Mouse (Mus musculus) stomach, embryonic 15.5 days (tissue): Measurements from ENCODE around the gene Apol7a. TPM values are rescaled to one million over a fixed set of nuclear protein-coding genes. Genes with fewer than 3 reads are reported as not detected.
A peak's percentile ranks its signal among the peaks of the same experiment; 100 is the strongest.

Experiments used
- ATAC-seq: fragments of 200-750 bp; cut with Nextera tagmentation; 2 replicates; pipeline ENCODE4 v1.8.0; 2017; ENCODE audit warnings: low read depth, moderate number of reproducible peaks, moderate TSS enrichment; ENCODE audit not compliant: insufficient read depth, low FRiP score
- H3K27ac ChIP-seq: fragments of 300-500 bp; sonication (generic); 2 replicates; pipeline ENCODE4 v1.5.1; 2015; ENCODE audit warnings: mild to moderate bottlenecking, inconsistent platforms
- H3K27me3 ChIP-seq: fragments of 300-500 bp; sonication (generic); replicated peaks from 2 replicates; pipeline ENCODE4 v1.6.1; 2015; ENCODE audit warnings: inconsistent platforms
- H3K36me3 ChIP-seq: fragments of 300-500 bp; sonication (generic); 2 replicates; pipeline ENCODE4 v1.6.1; 2015; ENCODE audit warnings: inconsistent platforms
- H3K4me1 ChIP-seq: fragments of 300-500 bp; sonication (generic); 2 replicates; pipeline ENCODE4 v1.6.1; 2015; ENCODE audit warnings: inconsistent platforms
- H3K4me2 ChIP-seq: fragments of 300-500 bp; sonication (generic); 2 replicates; pipeline ENCODE4 v1.6.1; 2015; ENCODE audit warnings: mild to moderate bottlenecking, inconsistent platforms
- H3K4me3 ChIP-seq: fragments of 300-500 bp; sonication (generic); replicated peaks from 2 replicates; pipeline ENCODE4 v1.5.1; 2015; ENCODE audit warnings: inconsistent platforms
- H3K9ac ChIP-seq: fragments of 300-500 bp; sonication (generic); 2 replicates; pipeline ENCODE4 v1.6.1; 2015; ENCODE audit warnings: inconsistent platforms
- H3K9me3 ChIP-seq: fragments of 300-500 bp; sonication (generic); 2 replicates; pipeline ENCODE4 v1.6.1; 2016; ENCODE audit warnings: inconsistent platforms
- WGBS: fragments of 180-500 bp; shearing (Covaris S2); methylation state at CpG from one replicate; pipeline ENCODE4 v1.1.7; 2015; 5-methylcytosine and 5-hydroxymethylcytosine counted together
- polyA plus RNA-seq: library from polyadenylated mRNA; unstranded; fragments of >200 nt; fragmentation: Nextera tagmentation; extraction: Ambion mirVana; gene quantifications from 2 replicates; pipeline ENCODE4 v1.2.1, GENCODE M21; 2015

Gene Apol7a
- polyA plus RNA-seq, 1 experiment from 2014 or later, result 4.9 TPM

- Histone ChIP-seq H3K4me3 (peak overlapping the region; percentile 29), H3K9ac (no peak overlapping the region), H3K9me3 (no peaks in the 10 kb centered on the region), H3K4me1 (peaks cover 30% of the 10 kb centered on the region), H3K36me3 (no peaks in the 10 kb centered on the region), H3K27ac (peak overlapping the region; percentile 59), H3K27me3 (no peaks in the 10 kb centered on the region), H3K4me2 (peak overlapping the region; percentile 71)
- ATAC-seq, result peak; percentile 81
- 6% methylated on average over 28 of the region's 29 CpGs for WGBS
Measured at GRCm38 (mm10) chr15:77358320-77359040, 40.4 kb downstream of the Apol7a start.

- no peak for ATAC-seq
Measured at GRCm38 (mm10) chr15:77356248-77356810, 42.6 kb downstream of the Apol7a start.

GRCm38 (mm10) chr15:77354848-77355551, 43.9 kb downstream of the Apol7a start:
- no peaks in the 10 kb centered on the region for H3K36me3 ChIP-seq
- H3K4me1 ChIP-seq, result peaks cover 27% of the 10 kb centered on the region
- H3K4me3 ChIP-seq, result no peak overlapping the region
- ATAC-seq, result no peak
- H3K4me2 ChIP-seq, result no peak overlapping the region
- no peaks in the 10 kb centered on the region for H3K27me3 ChIP-seq
- H3K9ac ChIP-seq, result no peak overlapping the region
- no peaks in the 10 kb centered on the region for H3K9me3 ChIP-seq
- 75% methylated on average over 6 of the region's 6 CpGs for WGBS
- H3K27ac ChIP-seq, result no peak overlapping the region

More at GRCm38 (mm10) chr15:77356248-77356810, 42.6 kb downstream of the Apol7a start:
- peak overlapping the region; percentile 23 for H3K4me2 ChIP-seq
- H3K27ac ChIP-seq, result peak overlapping the region; percentile 31; the same call in 1 of the 2 replicates
- H3K27me3 ChIP-seq, result no peaks in the 10 kb centered on the region
- H3K4me3 ChIP-seq, result no peak overlapping the region
- WGBS, result 18% methylated on average over 11 of the region's 11 CpGs
- no peaks in the 10 kb centered on the region for H3K9me3 ChIP-seq
- no peak overlapping the region for H3K9ac ChIP-seq
- no peaks in the 10 kb centered on the region for H3K36me3 ChIP-seq
- H3K4me1 ChIP-seq, result peaks cover 27% of the 10 kb centered on the region

- no peak overlapping the region for H3K9ac ChIP-seq
- H3K36me3 ChIP-seq, result no peaks in the 10 kb centered on the region
- ATAC-seq, result no peak
- no peaks in the 10 kb centered on the region for H3K9me3 ChIP-seq
- WGBS, result 56% methylated on average over 4 of the region's 4 CpGs
- H3K27ac ChIP-seq, result no peak overlapping the region
- no peaks in the 10 kb centered on the region for H3K27me3 ChIP-seq
- no peak overlapping the region for H3K4me2 ChIP-seq
- H3K4me1 ChIP-seq, result peaks cover 25% of the 10 kb centered on the region
- no peak overlapping the region for H3K4me3 ChIP-seq
Measured at GRCm38 (mm10) chr15:77354496-77354847, 44.4 kb downstream of the Apol7a start.

GRCm38 (mm10) chr15:77353764-77354163, 45.1 kb downstream of the Apol7a start:
- Histone ChIP-seq H3K36me3 (no peaks in the 10 kb centered on the region), H3K4me2 (no peak overlapping the region), H3K9ac (no peak overlapping the region), H3K9me3 (no peaks in the 10 kb centered on the region), H3K4me3 (no peak overlapping the region), H3K4me1 (peaks cover 18% of the 10 kb centered on the region), H3K27me3 (no peaks in the 10 kb centered on the region), H3K27ac (no peak overlapping the region)
- 23% methylated on average over 4 of the region's 4 CpGs for WGBS
- no peak for ATAC-seq

GRCm38 (mm10) chr15:77352863-77353262, 46.0 kb downstream of the Apol7a start:
- Histone ChIP-seq H3K4me2 (no peak overlapping the region), H3K4me1 (peaks cover 15% of the 10 kb centered on the region), H3K9ac (no peak overlapping the region), H3K27me3 (no peaks in the 10 kb centered on the region), H3K9me3 (no peaks in the 10 kb centered on the region), H3K36me3 (no peaks in the 10 kb centered on the region), H3K4me3 (no peak overlapping the region), H3K27ac (no peak overlapping the region)
- ATAC-seq, result no peak
- WGBS, result 62% methylated on average over 7 of the region's 7 CpGs

- no peaks in the 10 kb centered on the region for H3K36me3 ChIP-seq
- no peak overlapping the region for H3K9ac ChIP-seq
- no peaks in the 10 kb centered on the region for H3K27me3 ChIP-seq
- WGBS, result 81% methylated on average over 7 of the region's 7 CpGs
- H3K4me2 ChIP-seq, result no peak overlapping the region
- no peak overlapping the region for H3K27ac ChIP-seq
- ATAC-seq, result no peak
- peaks cover 8% of the 10 kb centered on the region; the same call in 1 of the 2 replicates for H3K4me1 ChIP-seq
- H3K4me3 ChIP-seq, result no peak overlapping the region
- H3K9me3 ChIP-seq, result no peaks in the 10 kb centered on the region
Measured at GRCm38 (mm10) chr15:77350117-77350516, 48.8 kb downstream of the Apol7a start.

GRCm38 (mm10) chr15:77348146-77348545, 50.8 kb downstream of the Apol7a start:
- Histone ChIP-seq H3K4me3 (no peak overlapping the region), H3K4me1 (peaks cover 13% of the 10 kb centered on the region), H3K36me3 (no peaks in the 10 kb centered on the region), H3K9ac (no peak overlapping the region), H3K27ac (no peak overlapping the region), H3K9me3 (no peaks in the 10 kb centered on the region), H3K27me3 (no peaks in the 10 kb centered on the region), H3K4me2 (no peak overlapping the region)
- no peak for ATAC-seq
- 74% methylated on average over 7 of the region's 7 CpGs for whole genome bisulfite sequencing

GRCm38 (mm10) chr15:77344127-77345125, 54.5 kb downstream of the Apol7a start:
- peak; percentile 41; the same call in 1 of the 2 replicates for ATAC-seq
- Histone ChIP-seq H3K36me3 (no peaks in the 10 kb centered on the region), H3K4me3 (peak overlapping the region; percentile 12), H3K4me1 (peaks cover 22% of the 10 kb centered on the region), H3K9me3 (no peaks in the 10 kb centered on the region), H3K27ac (peak overlapping the region; percentile 82), H3K27me3 (no peaks in the 10 kb centered on the region), H3K4me2 (peak overlapping the region; percentile 47), H3K9ac (no peak overlapping the region)
- WGBS, result 35% methylated on average over 17 of the region's 17 CpGs

- no peaks in the 10 kb centered on the region for H3K36me3 ChIP-seq
- H3K9me3 ChIP-seq, result no peaks in the 10 kb centered on the region
- no peak overlapping the region for H3K9ac ChIP-seq
- peaks cover 22% of the 10 kb centered on the region for H3K4me1 ChIP-seq
- peak overlapping the region; percentile 12 for H3K4me3 ChIP-seq
- WGBS, result 2% methylated on average over 13 of the region's 13 CpGs
- peak; percentile 45; the same call in 1 of the 2 replicates for ATAC-seq
- peak overlapping the region; percentile 47 for H3K4me2 ChIP-seq
- H3K27ac ChIP-seq, result peak overlapping the region; percentile 82
- no peaks in the 10 kb centered on the region for H3K27me3 ChIP-seq
Measured at GRCm38 (mm10) chr15:77343527-77344091, 55.3 kb downstream of the Apol7a start.

GRCm38 (mm10) chr15:77342962-77343526, 55.9 kb downstream of the Apol7a start:
- H3K4me2 ChIP-seq, result peak overlapping the region; percentile 47
- no peak for ATAC-seq
- H3K4me3 ChIP-seq, result peak overlapping the region; percentile 12; the same call in 1 of the 2 replicates
- no peaks in the 10 kb centered on the region for H3K27me3 ChIP-seq
- H3K27ac ChIP-seq, result peak overlapping the region; percentile 82
- no peak overlapping the region for H3K9ac ChIP-seq
- H3K9me3 ChIP-seq, result no peaks in the 10 kb centered on the region
- H3K4me1 ChIP-seq, result peaks cover 22% of the 10 kb centered on the region
- 30% methylated on average over 18 of the region's 18 CpGs for WGBS
- H3K36me3 ChIP-seq, result no peaks in the 10 kb centered on the region
